Mouse (Mus musculus) erythroid progenitor cell, adult 5-6 weeks (primary cell): ENCODE results near the gene Hyal3. TPM values are rescaled to one million over a fixed set of nuclear protein-coding genes. Genes with fewer than 3 reads are reported as not detected.
"Not testable (repeated sequence)": the region's sequence is repeated elsewhere in the genome, so short reads cannot be mapped to it uniquely, and the experiment has no call there.

Source experiments
- ATAC-seq: replicated peaks from 2 replicates; pipeline ENCODE4 v1.8.0; 2016; ENCODE audit warnings: moderate number of reproducible peaks, mild to moderate bottlenecking, moderate TSS enrichment, inconsistent platforms; ENCODE audit not compliant: poor library complexity, low FRiP score, severe bottlenecking
- total RNA-seq, 2 experiments: library from RNA; stranded (forward) in 1 of 2; stranded (reverse) in 1 of 2; fragments of 150-400 nt in 1 of 2; fragments of 186-747, 209-891 nt in 1 of 2; gene quantifications; 2 replicates each; pipeline versions ENCODE4 v1.2.3 to v1.2.4; 2015 to 2017; ENCODE audit warnings: low replicate concordance in 2 of 2

The Hyal3 gene
- total RNA-seq, 2 experiments from 2014 or later, result 4.2 TPM; not detected in 1

GRCm38 (mm10) chr9:107549297-107550074, 31.1 kb upstream of the Hyal3 start:
- no peak for ATAC-seq

- ATAC-seq, result no peak
Observed at GRCm38 (mm10) chr9:107550491-107551116, 30.0 kb upstream of the Hyal3 start.

GRCm38 (mm10) chr9:107551117-107551889, 29.3 kb upstream of the Hyal3 start, which contains the start of gene Rassf1:
Gene Rassf1, plus strand, starts transcription at chr9:107551555.
- peak; percentile 53 for ATAC-seq

- ATAC-seq, result no peak
Observed at GRCm38 (mm10) chr9:107551890-107552355, 28.7 kb upstream of the Hyal3 start.

GRCm38 (mm10) chr9:107552690-107553393, 27.8 kb upstream of the Hyal3 start:
- no peak for ATAC-seq

- ATAC-seq, result no peak
Observed at GRCm38 (mm10) chr9:107553541-107554318, 26.9 kb upstream of the Hyal3 start.

- ATAC-seq, result peak; percentile 89
Observed at GRCm38 (mm10) chr9:107554319-107554825, 26.2 kb upstream of the Hyal3 start.

GRCm38 (mm10) chr9:107555031-107555457, 25.6 kb upstream of the Hyal3 start:
- ATAC-seq, result 0 out of 2 replicates have a peak, but pooled peaks have one; percentile 1

- no peak for ATAC-seq
Observed at GRCm38 (mm10) chr9:107555701-107556100, 24.9 kb upstream of the Hyal3 start.

GRCm38 (mm10) chr9:107556346-107556745, 24.3 kb upstream of the Hyal3 start:
- no peak for ATAC-seq

- ATAC-seq, result peak; percentile 90
Observed at GRCm38 (mm10) chr9:107563029-107563581, 17.5 kb upstream of the Hyal3 start, which contains the start of gene Tusc2. Gene Tusc2, plus strand, starts transcription at chr9:107563255.

GRCm38 (mm10) chr9:107565556-107565955, 15.1 kb upstream of the Hyal3 start:
- not testable (repeated sequence) for ATAC-seq

- ATAC-seq, result 0 out of 2 replicates have a peak, but pooled peaks have one; percentile 36
Observed at GRCm38 (mm10) chr9:107566041-107566709, 14.4 kb upstream of the Hyal3 start.

GRCm38 (mm10) chr9:107566855-107567254, 13.8 kb upstream of the Hyal3 start:
- no peak for ATAC-seq

- no peak for ATAC-seq
Observed at GRCm38 (mm10) chr9:107567702-107568319, 12.8 kb upstream of the Hyal3 start, which contains the start of gene Hyal2. Gene Hyal2, plus strand, starts transcription at chr9:107567945.

- peak; percentile 76 for ATAC-seq
Observed at GRCm38 (mm10) chr9:107568331-107569261, 12.0 kb upstream of the Hyal3 start.
